Mouse (Mus musculus): ENCODE results near the gene Plod1.
A peak's percentile ranks its signal among the peaks of the same experiment; 100 is the strongest.

Plod1 gene

DNA sequence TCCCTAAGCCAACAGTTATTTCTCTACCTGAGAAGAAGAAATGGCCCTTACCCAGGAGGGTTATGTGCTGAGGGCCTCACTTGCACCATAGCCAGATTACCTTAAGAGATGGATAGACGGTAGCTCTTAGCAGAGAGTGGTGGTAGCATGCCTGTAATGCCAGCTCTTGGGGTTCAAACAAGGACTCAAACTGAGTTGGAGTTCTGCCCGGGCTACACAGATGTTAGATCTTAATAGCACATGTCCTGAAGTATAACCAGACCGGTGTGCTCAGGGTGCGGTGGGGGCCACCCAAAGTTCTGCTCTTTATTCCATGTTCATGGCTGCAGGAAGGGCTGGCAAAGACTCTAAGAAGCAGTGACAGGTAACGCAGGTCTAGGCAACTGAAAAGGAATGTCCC lies 27.1 kb downstream of the Plod1 start:
- Histone ChIP-seq H3K36me3 (ENCODE audit: insufficient read depth, low read length) (peaks cover 22% of the 10 kb centered on the region), H3K4me3 (replicated peaks; ENCODE audit: low read length) (no peak overlapping the region), H3K27me3 (ENCODE audit: insufficient read depth, low read length) (no peaks in the 10 kb centered on the region), H3K4me1 (replicated peaks; ENCODE audit: low read depth, low read length) (peaks cover 15% of the 10 kb centered on the region), H3K9me3 (ENCODE audit: low read length) (no peaks in the 10 kb centered on the region)
- TF ChIP-seq CTCF (conservative IDR thresholded peaks at IDR 0.05; ENCODE audit: low read length), result no peak
- no peak for TF ChIP-seq NANOG (IDR thresholded peaks at IDR 0.05; ENCODE audit: borderline replicate concordance, low read length)
- no peak for TF ChIP-seq POU5F1 (IDR thresholded peaks at IDR 0.05; ENCODE audit: borderline replicate concordance, low read length)

DNA sequence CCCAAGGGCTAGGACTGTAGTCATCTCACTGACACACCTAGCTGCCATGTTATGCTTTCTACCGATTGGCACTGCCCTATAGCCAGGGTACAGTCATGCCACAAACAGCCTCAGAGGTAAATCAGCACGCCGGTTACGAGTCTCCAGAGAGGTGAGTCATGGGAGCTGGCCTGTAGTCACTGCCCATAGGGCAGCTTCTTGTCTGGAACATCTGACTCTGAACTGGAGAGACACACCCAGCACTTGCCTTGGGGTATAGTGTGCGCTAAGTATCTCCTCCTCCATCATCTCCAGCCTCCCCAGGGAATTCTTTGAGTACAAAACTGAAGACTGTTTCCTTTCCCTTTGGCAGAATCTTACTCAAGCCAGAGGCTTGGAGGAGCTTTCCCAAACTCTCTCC lies 30.3 kb downstream of the Plod1 start:
- H3K27me3 ChIP-seq (ENCODE audit: insufficient read depth, low read length), result no peaks in the 10 kb centered on the region
- peaks cover 26% of the 10 kb centered on the region for H3K4me1 ChIP-seq (replicated peaks; ENCODE audit: low read depth, low read length)
- no peaks in the 10 kb centered on the region for H3K9me3 ChIP-seq (ENCODE audit: low read length)
- H3K4me3 ChIP-seq (replicated peaks; ENCODE audit: low read length), result no peak overlapping the region
- TF ChIP-seq POU5F1 (IDR thresholded peaks at IDR 0.05; ENCODE audit: borderline replicate concordance, low read length), result no peak
- TF ChIP-seq NANOG (IDR thresholded peaks at IDR 0.05; ENCODE audit: borderline replicate concordance, low read length), result no peak
- TF ChIP-seq CTCF (conservative IDR thresholded peaks at IDR 0.05; ENCODE audit: low read length), result no peak
- H3K36me3 ChIP-seq (ENCODE audit: insufficient read depth, low read length), result peaks cover 25% of the 10 kb centered on the region

GRCm38 (mm10) chr4:147905090-147905659 lies 31.4 kb downstream of the Plod1 start:
- peaks cover 31% of the 10 kb centered on the region for H3K36me3 ChIP-seq (ENCODE audit: insufficient read depth, low read length)
- peaks cover 26% of the 10 kb centered on the region for H3K4me1 ChIP-seq (replicated peaks; ENCODE audit: low read depth, low read length)
- no peaks in the 10 kb centered on the region for H3K27me3 ChIP-seq (ENCODE audit: insufficient read depth, low read length)
- no peaks in the 10 kb centered on the region for H3K9me3 ChIP-seq (ENCODE audit: low read length)
- peak overlapping the region; percentile 96 for H3K4me3 ChIP-seq (replicated peaks; ENCODE audit: low read length)
- no peak for TF ChIP-seq NANOG (IDR thresholded peaks at IDR 0.05; ENCODE audit: borderline replicate concordance, low read length)
- no peak for TF ChIP-seq POU5F1 (IDR thresholded peaks at IDR 0.05; ENCODE audit: borderline replicate concordance, low read length)
- TF ChIP-seq CTCF (conservative IDR thresholded peaks at IDR 0.05; ENCODE audit: low read length), result no peak

GRCm38 (mm10) chr4:147904313-147905089 lies 32.1 kb downstream of the Plod1 start, which contains the start of gene Mfn2:
Gene Mfn2, minus strand, starts transcription at chr4:147904704.
- no peak for TF ChIP-seq CTCF (conservative IDR thresholded peaks at IDR 0.05; ENCODE audit: low read length)
- no peak for TF ChIP-seq POU5F1 (IDR thresholded peaks at IDR 0.05; ENCODE audit: borderline replicate concordance, low read length)
- no peak for TF ChIP-seq NANOG (IDR thresholded peaks at IDR 0.05; ENCODE audit: borderline replicate concordance, low read length)

DNA sequence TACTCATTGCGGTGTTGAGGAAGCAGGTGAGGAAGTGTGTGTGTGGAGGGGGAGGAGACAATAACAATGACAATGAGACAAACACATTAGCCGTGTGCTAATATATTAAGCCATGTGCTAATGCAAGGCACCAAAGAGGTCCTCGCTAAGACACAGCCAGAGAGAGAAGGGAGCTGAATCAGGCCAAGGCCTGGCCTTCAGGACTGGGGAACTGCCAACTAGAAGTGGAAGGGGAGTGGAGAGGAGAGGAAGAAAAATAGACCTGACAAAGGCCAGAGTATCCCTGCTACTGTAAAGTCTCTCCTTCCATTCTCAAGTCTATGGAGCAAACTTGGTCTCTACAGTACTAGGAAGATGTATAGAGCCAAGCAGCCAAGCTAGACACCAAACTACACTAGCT lies 33.0 kb downstream of the Plod1 start:
- Histone ChIP-seq H3K27me3 (ENCODE audit: insufficient read depth, low read length) (no peaks in the 10 kb centered on the region), H3K36me3 (ENCODE audit: insufficient read depth, low read length) (peaks cover 44% of the 10 kb centered on the region), H3K4me3 (replicated peaks; ENCODE audit: low read length) (peak overlapping the region; percentile 96), H3K9me3 (ENCODE audit: low read length) (no peaks in the 10 kb centered on the region), H3K4me1 (replicated peaks; ENCODE audit: low read depth, low read length) (peaks cover 23% of the 10 kb centered on the region)
- TF ChIP-seq POU5F1 (IDR thresholded peaks at IDR 0.05; ENCODE audit: borderline replicate concordance, low read length) (no peak), NANOG (IDR thresholded peaks at IDR 0.05; ENCODE audit: borderline replicate concordance, low read length) (no peak), CTCF (conservative IDR thresholded peaks at IDR 0.05; ENCODE audit: low read length) (no peak)

More at GRCm38 (mm10) chr4:147904313-147905089, 32.1 kb downstream of the Plod1 start, which contains the start of gene Mfn2:
- Histone ChIP-seq H3K36me3 (ENCODE audit: insufficient read depth, low read length) (peaks cover 35% of the 10 kb centered on the region), H3K4me3 (replicated peaks; ENCODE audit: low read length) (peak within 1 kb of the TSS; percentile 96), H3K4me1 (replicated peaks; ENCODE audit: low read depth, low read length) (peaks cover 26% of the 10 kb centered on the region), H3K27me3 (ENCODE audit: insufficient read depth, low read length) (no peaks in the 10 kb centered on the region), H3K9me3 (ENCODE audit: low read length) (no peaks in the 10 kb centered on the region)

GRCm38 (mm10) chr4:147902906-147903500 lies 33.6 kb downstream of the Plod1 start:
- TF ChIP-seq CTCF (conservative IDR thresholded peaks at IDR 0.05; ENCODE audit: low read length) (no peak), NANOG (IDR thresholded peaks at IDR 0.05; ENCODE audit: borderline replicate concordance, low read length) (no peak), POU5F1 (IDR thresholded peaks at IDR 0.05; ENCODE audit: borderline replicate concordance, low read length) (no peak)
- H3K4me1 ChIP-seq (replicated peaks; ENCODE audit: low read depth, low read length), result peaks cover 22% of the 10 kb centered on the region
- H3K27me3 ChIP-seq (ENCODE audit: insufficient read depth, low read length), result no peaks in the 10 kb centered on the region
- no peak overlapping the region for H3K4me3 ChIP-seq (replicated peaks; ENCODE audit: low read length)
- H3K36me3 ChIP-seq (ENCODE audit: insufficient read depth, low read length), result peaks cover 50% of the 10 kb centered on the region
- no peaks in the 10 kb centered on the region for H3K9me3 ChIP-seq (ENCODE audit: low read length)

DNA sequence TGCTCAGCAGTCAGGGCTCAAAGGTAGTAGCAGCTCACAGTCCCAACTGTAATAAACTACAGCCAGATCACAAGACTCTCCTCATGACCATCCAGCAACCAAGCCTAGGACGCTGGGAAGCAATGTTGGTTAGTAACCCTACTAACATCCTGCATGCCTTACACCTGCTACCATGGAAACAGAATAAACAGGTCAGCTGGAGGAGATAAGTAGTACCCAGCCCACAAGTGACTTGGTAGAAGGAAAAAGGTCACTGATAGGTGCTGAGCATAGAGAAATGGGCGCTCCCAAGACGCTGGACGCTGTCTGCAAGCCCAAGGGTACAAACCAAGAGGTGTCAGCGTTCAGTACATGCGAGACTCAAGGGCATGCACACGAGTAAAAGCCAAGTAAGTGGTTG lies 36.1 kb downstream of the Plod1 start:
- H3K9me3 ChIP-seq (ENCODE audit: low read length), result peaks cover 24% of the 10 kb centered on the region
- H3K4me3 ChIP-seq (replicated peaks; ENCODE audit: low read length), result no peak overlapping the region
- peaks cover 75% of the 10 kb centered on the region for H3K36me3 ChIP-seq (ENCODE audit: insufficient read depth, low read length)
- no peaks in the 10 kb centered on the region for H3K27me3 ChIP-seq (ENCODE audit: insufficient read depth, low read length)
- TF ChIP-seq CTCF (conservative IDR thresholded peaks at IDR 0.05; ENCODE audit: low read length), result no peak
- no peak for TF ChIP-seq NANOG (IDR thresholded peaks at IDR 0.05; ENCODE audit: borderline replicate concordance, low read length)
- TF ChIP-seq POU5F1 (IDR thresholded peaks at IDR 0.05; ENCODE audit: borderline replicate concordance, low read length), result no peak
- peaks cover 16% of the 10 kb centered on the region for H3K4me1 ChIP-seq (replicated peaks; ENCODE audit: low read depth, low read length)

- H3K36me3 ChIP-seq (ENCODE audit: insufficient read depth, low read length), result peaks cover 75% of the 10 kb centered on the region
- peaks cover 24% of the 10 kb centered on the region for H3K9me3 ChIP-seq (ENCODE audit: low read length)
- H3K4me1 ChIP-seq (replicated peaks; ENCODE audit: low read depth, low read length), result no peaks in the 10 kb centered on the region
- no peaks in the 10 kb centered on the region for H3K27me3 ChIP-seq (ENCODE audit: insufficient read depth, low read length)
- no peak for TF ChIP-seq CTCF (conservative IDR thresholded peaks at IDR 0.05; ENCODE audit: low read length)
- TF ChIP-seq NANOG (IDR thresholded peaks at IDR 0.05; ENCODE audit: borderline replicate concordance, low read length), result no peak
- TF ChIP-seq POU5F1 (IDR thresholded peaks at IDR 0.05; ENCODE audit: borderline replicate concordance, low read length), result no peak
- H3K4me3 ChIP-seq (replicated peaks; ENCODE audit: low read length), result no peak overlapping the region
Observed at GRCm38 (mm10) chr4:147897348-147897747, 39.2 kb downstream of the Plod1 start.
